Mouse (Mus musculus) lung, adult 2 months (tissue): ENCODE measurements around the gene Tdgf1.

ENCODE experiments used
- CTCF ChIP-seq: fragments of 200-500 bp; IDR thresholded peaks from 2 replicates; pipeline ENCODE4 v1.5.1; 2011; ENCODE audit warnings: mild to moderate bottlenecking, low read length, control low read depth; ENCODE audit not compliant: insufficient read depth
- POLR2A ChIP-seq: fragments of 200-500 bp; IDR thresholded peaks from 2 replicates; pipeline ENCODE4 v1.6.1; 2011; ENCODE audit warnings: low read depth, mild to moderate bottlenecking, control low read depth, low read length, borderline replicate concordance; ENCODE audit errors: extremely low read depth

GRCm38 (mm10) chr9:110907838-110908630, 37.9 kb downstream of the Tdgf1 start:
- TF ChIP-seq CTCF (no peak), POLR2A (no peak)
